Mouse (Mus musculus) ES-Bruce4 (cell line): ENCODE measurements around the gene Zfp488.
A peak's percentile ranks its signal among the peaks of the same experiment; 100 is the strongest.

ENCODE experiments used
- CTCF ChIP-seq: IDR thresholded peaks from one replicate; pipeline ENCODE4 v1.8.1; 2011; ENCODE audit warnings: low read depth, low read length
- EP300 ChIP-seq: IDR thresholded peaks from 2 replicates; pipeline ENCODE4 v1.6.1; 2011; ENCODE audit warnings: low read depth, low read length; ENCODE audit not compliant: insufficient read depth
- POLR2A ChIP-seq: IDR thresholded peaks from one replicate; pipeline ENCODE4 v1.8.1; 2011; ENCODE audit warnings: low read length; ENCODE audit not compliant: insufficient read depth

DNA sequence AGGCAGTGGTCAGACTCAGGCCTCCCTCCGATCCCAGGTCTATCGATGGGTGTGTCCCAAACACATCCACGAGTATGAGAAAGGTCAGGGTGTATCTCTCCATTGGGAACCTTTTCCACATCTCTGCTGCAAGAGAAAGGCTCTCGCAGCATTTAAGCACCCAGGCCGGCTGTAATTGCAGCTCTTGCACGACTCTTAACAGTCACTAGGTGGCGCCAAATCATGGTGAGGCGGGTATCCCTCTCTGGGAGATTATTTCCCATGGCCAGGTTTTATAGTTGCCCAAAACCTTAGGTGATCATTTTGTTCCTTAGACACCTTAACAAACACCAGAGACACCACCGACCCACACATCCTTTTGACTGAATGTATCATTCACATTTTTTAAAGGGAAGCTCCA is 19.2 kb downstream of the Zfp488 start:
- TF ChIP-seq CTCF (peak; percentile 71), POLR2A (no peak), EP300 (no peak)
